Mouse (Mus musculus): ENCODE results near the gene Sox6. TPM values are rescaled to one million over a fixed set of nuclear protein-coding genes. Genes with fewer than 3 reads are reported as not detected.

Gene Sox6
- total RNA-seq, 4 experiments from 2014 or later, result 22.1 to 37.2 (median 29.9) TPM

GRCm38 (mm10) chr7:115830938-115831873 lies 207.4 kb downstream of the Sox6 start:
- no peak for DNase-seq (ENCODE audit: low spot score in 2 of 2)

GRCm38 (mm10) chr7:115830366-115830765 lies 208.2 kb downstream of the Sox6 start:
- no peak for DNase-seq (ENCODE audit: low spot score in 2 of 2)

GRCm38 (mm10) chr7:115829756-115830155 lies 208.8 kb downstream of the Sox6 start:
- no peak for DNase-seq (ENCODE audit: low spot score in 2 of 2)

- no peak for DNase-seq (ENCODE audit: low spot score in 2 of 2)
Observed at GRCm38 (mm10) chr7:115829260-115829659, 209.3 kb downstream of the Sox6 start.

- DNase-seq (ENCODE audit: low spot score in 2 of 2), result peak; percentile 13 to 40
Observed at GRCm38 (mm10) chr7:115825295-115825694, 213.3 kb downstream of the Sox6 start.

- peak in 1 of 2 experiments; percentile 33 for DNase-seq (ENCODE audit: low spot score in 2 of 2)
Observed at GRCm38 (mm10) chr7:115824621-115825256, 213.9 kb downstream of the Sox6 start.

GRCm38 (mm10) chr7:115819136-115819535 lies 219.5 kb downstream of the Sox6 start:
- no peak for DNase-seq (ENCODE audit: low spot score in 2 of 2)

- no peak for DNase-seq (ENCODE audit: low spot score in 2 of 2)
Observed at GRCm38 (mm10) chr7:115803256-115803655, 235.3 kb downstream of the Sox6 start.

GRCm38 (mm10) chr7:115794139-115794858 lies 244.3 kb downstream of the Sox6 start:
- DNase-seq (ENCODE audit: low spot score in 2 of 2), result no peak

- DNase-seq (ENCODE audit: low spot score in 2 of 2), result no peak
Observed at GRCm38 (mm10) chr7:115792841-115793240, 245.8 kb downstream of the Sox6 start.

- no peak for DNase-seq (ENCODE audit: low spot score in 2 of 2)
Observed at GRCm38 (mm10) chr7:115789116-115789823, 249.3 kb downstream of the Sox6 start.

GRCm38 (mm10) chr7:115783982-115784917 lies 254.3 kb downstream of the Sox6 start:
- no peak for DNase-seq (ENCODE audit: low spot score in 2 of 2)

- DNase-seq (ENCODE audit: low spot score in 2 of 2), result no peak
Observed at GRCm38 (mm10) chr7:115780148-115780547, 258.4 kb downstream of the Sox6 start.

- DNase-seq (ENCODE audit: low spot score in 2 of 2), result no peak
Observed at GRCm38 (mm10) chr7:115779544-115779943, 259.1 kb downstream of the Sox6 start.

- no peak for DNase-seq (ENCODE audit: low spot score in 2 of 2)
Observed at GRCm38 (mm10) chr7:115776736-115777135, 261.9 kb downstream of the Sox6 start.

- DNase-seq (ENCODE audit: low spot score in 2 of 2), result no peak
Observed at GRCm38 (mm10) chr7:115776324-115776723, 262.3 kb downstream of the Sox6 start.

GRCm38 (mm10) chr7:115766316-115766715 lies 272.3 kb downstream of the Sox6 start:
- DNase-seq (ENCODE audit: low spot score in 2 of 2), result no peak

- DNase-seq (ENCODE audit: low spot score in 2 of 2), result no peak
Observed at GRCm38 (mm10) chr7:115763851-115764250, 274.7 kb downstream of the Sox6 start.

GRCm38 (mm10) chr7:115758172-115758571 lies 280.4 kb downstream of the Sox6 start:
- DNase-seq (ENCODE audit: low spot score in 2 of 2), result no peak

GRCm38 (mm10) chr7:115755272-115755671 lies 283.3 kb downstream of the Sox6 start:
- no peak for DNase-seq (ENCODE audit: low spot score in 2 of 2)
